Mouse (Mus musculus): Measurements from ENCODE around the gene Vcam1. TPM values are rescaled to one million over a fixed set of nuclear protein-coding genes. Genes with fewer than 3 reads are reported as not detected.
A peak's percentile ranks its signal among the peaks of the same experiment; 100 is the strongest.

Gene Vcam1
- polyA plus RNA-seq, 2 experiments: 66.7 to 162 TPM

DNA sequence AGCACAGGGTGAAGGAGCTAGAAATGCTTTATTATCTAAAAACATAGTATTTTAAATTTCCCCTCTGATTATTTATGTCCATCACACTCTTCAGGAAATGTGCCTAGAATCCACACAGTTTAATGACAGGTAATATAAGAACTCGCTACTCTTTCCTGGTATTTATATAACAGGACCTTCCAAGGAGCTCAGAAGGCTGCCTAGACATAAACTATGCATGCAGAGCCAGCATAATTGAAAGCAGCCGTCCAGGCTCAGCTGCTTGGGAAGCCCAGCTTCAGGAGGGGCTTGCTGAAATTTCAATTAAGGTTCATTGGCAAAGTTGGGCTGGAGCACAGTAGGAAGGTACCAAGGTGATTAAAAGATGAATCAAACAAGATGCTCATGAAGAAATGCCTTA is 2.2 kb downstream of the Vcam1 start:
- no peak for TF ChIP-seq POLR2A (IDR thresholded peaks at IDR 0.05; ENCODE audit: borderline replicate concordance, extremely low read depth, insufficient read depth, insufficient read length)
- Histone ChIP-seq H3K4me2 (replicated peaks; ENCODE audit: low read depth, low read length, severe bottlenecking) (peak overlapping the region; percentile 42), H3K27ac (replicated peaks; ENCODE audit: low read depth, low read length) (peak overlapping the region; percentile 53; the same call in 1 of the 2 replicates), H3K9ac (ENCODE audit: low read depth, low read length, severe bottlenecking) (peak overlapping the region; percentile 40), H3K36me3 (ENCODE audit: control insufficient read depth, insufficient read depth, low read length) (peaks cover 12% of the 10 kb centered on the region), H3K4me1 (ENCODE audit: control insufficient read depth, insufficient read depth, low read length) (peaks cover 8% of the 10 kb centered on the region; the same call in 1 of the 2 replicates), H3K9me3 (ENCODE audit: control insufficient read depth, low read length) (no peaks in the 10 kb centered on the region), H3K27me3 (ENCODE audit: control insufficient read depth, insufficient read depth, low read length) (no peaks in the 10 kb centered on the region), H3K4me3 (replicated peaks; ENCODE audit: low read length) (peak overlapping the region; percentile 55)
- DNase-seq (ENCODE audit: low spot score): peak; percentile 78
- peak; percentile 80 for ATAC-seq (ENCODE audit: low FRiP score, low read depth)
- 10% methylated on average over 2 of the region's 2 CpGs for WGBS

GRCm38 (mm10) chr3:116126508-116127190 is 2.8 kb downstream of the Vcam1 start:
- H3K4me3 ChIP-seq (replicated peaks; ENCODE audit: low read length): peak overlapping the region; percentile 55
- peak overlapping the region; percentile 42 for H3K4me2 ChIP-seq (replicated peaks; ENCODE audit: low read depth, low read length, severe bottlenecking)
- peaks cover 15% of the 10 kb centered on the region for H3K36me3 ChIP-seq (ENCODE audit: control insufficient read depth, insufficient read depth, low read length)
- TF ChIP-seq POLR2A (IDR thresholded peaks at IDR 0.05; ENCODE audit: borderline replicate concordance, extremely low read depth, insufficient read depth, insufficient read length): no peak
- H3K27me3 ChIP-seq (ENCODE audit: control insufficient read depth, insufficient read depth, low read length): no peaks in the 10 kb centered on the region
- H3K9me3 ChIP-seq (ENCODE audit: control insufficient read depth, low read length): no peaks in the 10 kb centered on the region
- H3K9ac ChIP-seq (ENCODE audit: low read depth, low read length, severe bottlenecking): peak overlapping the region; percentile 40
- WGBS: 19% methylated on average over 7 of the region's 7 CpGs
- ATAC-seq (ENCODE audit: low FRiP score, low read depth) (0 out of 2 replicates have a peak, but pooled peaks have one; percentile 45), DNase-seq (ENCODE audit: low spot score) (no peak)
- H3K27ac ChIP-seq (replicated peaks; ENCODE audit: low read depth, low read length): peak overlapping the region; percentile 53
- peaks cover 8% of the 10 kb centered on the region; the same call in 1 of the 2 replicates for H3K4me1 ChIP-seq (ENCODE audit: control insufficient read depth, insufficient read depth, low read length)

GRCm38 (mm10) chr3:116126070-116126469 is 3.4 kb downstream of the Vcam1 start:
- Histone ChIP-seq H3K9ac (ENCODE audit: low read depth, low read length, severe bottlenecking) (0 out of 2 replicates have a peak overlapping the region, but pooled peaks have one; percentile 40), H3K27me3 (ENCODE audit: control insufficient read depth, insufficient read depth, low read length) (no peaks in the 10 kb centered on the region), H3K36me3 (ENCODE audit: control insufficient read depth, insufficient read depth, low read length) (peaks cover 16% of the 10 kb centered on the region), H3K4me3 (replicated peaks; ENCODE audit: low read length) (peak overlapping the region; percentile 55), H3K4me1 (ENCODE audit: control insufficient read depth, insufficient read depth, low read length) (peaks cover 8% of the 10 kb centered on the region; the same call in 1 of the 2 replicates), H3K4me2 (replicated peaks; ENCODE audit: low read depth, low read length, severe bottlenecking) (peak overlapping the region; percentile 42), H3K9me3 (ENCODE audit: control insufficient read depth, low read length) (no peaks in the 10 kb centered on the region), H3K27ac (replicated peaks; ENCODE audit: low read depth, low read length) (no peak overlapping the region)
- DNase-seq (ENCODE audit: low spot score) (no peak), ATAC-seq (ENCODE audit: low FRiP score, low read depth) (no peak)
- no peak for TF ChIP-seq POLR2A (IDR thresholded peaks at IDR 0.05; ENCODE audit: borderline replicate concordance, extremely low read depth, insufficient read depth, insufficient read length)
- 24% methylated on average over 4 of the region's 4 CpGs for WGBS

- Histone ChIP-seq H3K36me3 (ENCODE audit: control insufficient read depth, insufficient read depth, low read length) (peaks cover 25% of the 10 kb centered on the region), H3K4me1 (ENCODE audit: control insufficient read depth, insufficient read depth, low read length) (peaks cover 12% of the 10 kb centered on the region; the same call in 1 of the 2 replicates), H3K4me2 (replicated peaks; ENCODE audit: low read depth, low read length, severe bottlenecking) (no peak overlapping the region), H3K27me3 (ENCODE audit: control insufficient read depth, insufficient read depth, low read length) (no peaks in the 10 kb centered on the region), H3K4me3 (replicated peaks; ENCODE audit: low read length) (no peak overlapping the region), H3K27ac (replicated peaks; ENCODE audit: low read depth, low read length) (no peak overlapping the region), H3K9ac (ENCODE audit: low read depth, low read length, severe bottlenecking) (no peak overlapping the region), H3K9me3 (ENCODE audit: control insufficient read depth, low read length) (no peaks in the 10 kb centered on the region)
- ATAC-seq (ENCODE audit: low FRiP score, low read depth): no peak
- 83% methylated on average over 3 of the region's 3 CpGs for WGBS
- no peak for TF ChIP-seq POLR2A (IDR thresholded peaks at IDR 0.05; ENCODE audit: borderline replicate concordance, extremely low read depth, insufficient read depth, insufficient read length)
- DNase-seq (ENCODE audit: low spot score): no peak
These were observed 5.7 kb downstream of the Vcam1 start for GRCm38 (mm10) chr3:116123827-116124226.

GRCm38 (mm10) chr3:116122696-116123095 is 6.8 kb downstream of the Vcam1 start:
- TF ChIP-seq POLR2A (IDR thresholded peaks at IDR 0.05; ENCODE audit: borderline replicate concordance, extremely low read depth, insufficient read depth, insufficient read length): no peak
- ATAC-seq (ENCODE audit: low FRiP score, low read depth): no peak
- H3K4me2 ChIP-seq (replicated peaks; ENCODE audit: low read depth, low read length, severe bottlenecking): no peak overlapping the region
- peaks cover 12% of the 10 kb centered on the region; the same call in 1 of the 2 replicates for H3K4me1 ChIP-seq (ENCODE audit: control insufficient read depth, insufficient read depth, low read length)
- H3K27ac ChIP-seq (replicated peaks; ENCODE audit: low read depth, low read length): no peak overlapping the region
- no peak overlapping the region for H3K9ac ChIP-seq (ENCODE audit: low read depth, low read length, severe bottlenecking)
- no peak for DNase-seq (ENCODE audit: low spot score)
- H3K36me3 ChIP-seq (ENCODE audit: control insufficient read depth, insufficient read depth, low read length): peaks cover 25% of the 10 kb centered on the region
- 85% methylated on average over 4 of the region's 4 CpGs for WGBS
- H3K27me3 ChIP-seq (ENCODE audit: control insufficient read depth, insufficient read depth, low read length): no peaks in the 10 kb centered on the region
- H3K9me3 ChIP-seq (ENCODE audit: control insufficient read depth, low read length): no peaks in the 10 kb centered on the region
- H3K4me3 ChIP-seq (replicated peaks; ENCODE audit: low read length): no peak overlapping the region

Data from limb, embryonic 14.5 days (tissue).